Mouse (Mus musculus): ENCODE data around the gene Zdhhc1.

DNA sequence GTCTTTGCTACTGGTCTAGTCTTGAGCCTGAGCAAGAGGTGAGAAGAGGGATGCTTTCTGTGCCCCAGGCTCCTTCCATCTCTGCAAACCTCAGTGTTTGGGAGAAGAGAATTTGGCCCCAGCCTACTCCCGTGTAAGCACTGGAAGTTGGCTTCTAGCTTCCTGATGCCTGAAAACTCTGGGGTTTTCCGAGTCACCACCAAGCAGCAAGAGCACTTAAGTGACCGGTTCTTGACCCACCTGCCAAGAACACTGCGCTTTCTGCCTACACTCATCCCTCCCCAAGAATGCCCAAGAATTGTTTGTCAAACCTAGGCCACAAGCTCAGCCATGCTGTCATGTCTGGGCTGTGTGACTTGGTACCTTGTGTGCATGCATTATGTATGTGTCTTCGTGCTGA lies 23.8 kb upstream of the Zdhhc1 start:
- no peak for TF ChIP-seq POLR2A (IDR thresholded peaks at IDR 0.05; ENCODE audit: control insufficient read depth in 1 of 2, insufficient read depth in 1 of 2, low read depth in 1 of 2, low read length in 2 of 2, poor library complexity in 1 of 2)
- TF ChIP-seq ZNF384 (IDR thresholded peaks at IDR 0.05; ENCODE audit: low read depth, low read length) = no peak
- no peak for TF ChIP-seq ELF1 (IDR thresholded peaks at IDR 0.05; ENCODE audit: low read depth, low read length)
- no peak for TF ChIP-seq CTCF (IDR thresholded peaks at IDR 0.05 in 2 of 3, conservative IDR thresholded peaks at IDR 0.05 in 1 of 3; ENCODE audit: control insufficient read depth in 1 of 3, insufficient read depth in 1 of 3, low read depth in 2 of 3, low read length in 3 of 3, poor library complexity in 1 of 3, severe bottlenecking in 1 of 3)
- TF ChIP-seq EP300 (IDR thresholded peaks at IDR 0.05; ENCODE audit: low read depth in 1 of 2, low read length in 2 of 2) = no peak
- TF ChIP-seq RAD21 (IDR thresholded peaks at IDR 0.05; ENCODE audit: low read depth, low read length) = no peak
- TF ChIP-seq TAL1 (IDR thresholded peaks at IDR 0.05; ENCODE audit: low read length) = no peak

Measured in MEL (cell line).